Mouse (Mus musculus) limb, embryonic 14.5 days (tissue): ENCODE measurements at regions not wholly inside any gene's neighbourhood (a gene's known extent, or its start where the extent isn't known, plus 50 kb on each side); places are given as distances from the start of the nearest gene placed in this dataset.
A peak's percentile ranks its signal among the peaks of the same experiment; 100 is the strongest.

Source experiments
- ATAC-seq: fragments of 200-750 bp; cut with Nextera tagmentation; 2 replicates; pipeline ENCODE4 v1.8.0; 2017; ENCODE audit warnings: low read depth, moderate number of reproducible peaks, moderate TSS enrichment; ENCODE audit not compliant: low FRiP score
- DNase-seq: peaks from one replicate; pipeline ENCODE4 v3.0.0-alpha.2; 2015; ENCODE audit warnings: low spot score
- H3K27ac ChIP-seq: fragments of 300-500 bp; sonication (generic); replicated peaks from 2 replicates; pipeline ENCODE4 v1.5.1; 2014; ENCODE audit warnings: low read depth, mild to moderate bottlenecking, low read length, moderate library complexity, mixed read lengths
- H3K27me3 ChIP-seq: fragments of 300-500 bp; sonication (generic); 2 replicates; pipeline ENCODE4 v1.6.1; 2014; ENCODE audit warnings: low read length, mixed read lengths; ENCODE audit not compliant: control insufficient read depth, insufficient read depth
- H3K36me3 ChIP-seq: fragments of 300-500 bp; sonication (generic); 2 replicates; pipeline ENCODE4 v1.6.1; 2014; ENCODE audit warnings: mild to moderate bottlenecking, low read length, moderate library complexity, mixed read lengths; ENCODE audit not compliant: control insufficient read depth, insufficient read depth
- H3K4me1 ChIP-seq: fragments of 300-500 bp; sonication (generic); 2 replicates; pipeline ENCODE4 v1.6.1; 2014; ENCODE audit warnings: antibody characterized with exemption, low read length, mixed read lengths; ENCODE audit not compliant: control insufficient read depth, insufficient read depth
- H3K4me2 ChIP-seq: fragments of 300-500 bp; sonication (generic); replicated peaks from 2 replicates; pipeline ENCODE4 v1.6.1; 2014; ENCODE audit warnings: low read depth, mild to moderate bottlenecking, low read length, moderate library complexity; ENCODE audit not compliant: severe bottlenecking
- H3K4me3 ChIP-seq: fragments of 300-500 bp; sonication (generic); replicated peaks from 2 replicates; pipeline ENCODE4 v1.5.1; 2014; ENCODE audit warnings: low read length
- H3K9ac ChIP-seq: fragments of 300-500 bp; sonication (generic); 2 replicates; pipeline ENCODE4 v1.6.1; 2014; ENCODE audit warnings: mild to moderate bottlenecking, low read depth, low read length, moderate library complexity; ENCODE audit not compliant: severe bottlenecking
- H3K9me3 ChIP-seq: fragments of 300-500 bp; sonication (generic); 2 replicates; pipeline ENCODE4 v1.6.1; 2016; ENCODE audit warnings: low read length; ENCODE audit not compliant: control insufficient read depth
- POLR2A ChIP-seq: fragments of 200-500 bp; IDR thresholded peaks from 2 replicates; pipeline ENCODE4 v1.8.0; 2012; ENCODE audit warnings: inconsistent platforms, mild to moderate bottlenecking, moderate library complexity, borderline replicate concordance; ENCODE audit not compliant: insufficient read depth, insufficient read length; ENCODE audit errors: extremely low read depth
- WGBS: fragments of 180-500 bp; shearing (Covaris S2); extraction: QIAGEN DNeasy Blood & Tissue Kit; methylation state at CpG from one replicate; pipeline ENCODE4 v1.1.7; 2014; 5-methylcytosine and 5-hydroxymethylcytosine counted together

DNA sequence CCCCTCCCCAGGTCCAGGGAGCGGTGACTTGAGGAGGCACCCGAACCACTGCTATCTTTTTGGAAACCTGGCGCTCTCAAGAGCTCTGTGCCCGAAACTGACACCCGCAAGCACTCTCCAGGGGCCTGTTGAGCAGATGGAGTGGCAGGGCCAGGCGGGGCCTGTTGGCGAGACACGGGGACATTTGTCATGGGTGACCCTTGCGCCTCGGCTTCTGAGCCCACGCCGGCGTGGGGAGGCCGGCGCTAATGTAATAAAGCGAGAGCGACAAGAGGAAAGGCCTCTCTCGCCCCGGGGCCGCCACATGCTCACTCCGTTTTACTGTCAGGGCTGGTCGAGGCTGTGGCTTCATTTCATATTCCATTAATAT, 85.2 kb downstream of the Nr2f2 start:
- Histone ChIP-seq H3K27me3 (peaks cover 88% of the 10 kb centered on the region), H3K36me3 (no peaks in the 10 kb centered on the region), H3K4me2 (peak overlapping the region; percentile 41; the same call in 1 of the 2 replicates), H3K9me3 (no peaks in the 10 kb centered on the region), H3K9ac (no peak overlapping the region), H3K4me1 (peaks cover 8% of the 10 kb centered on the region; the same call in 1 of the 2 replicates), H3K27ac (no peak overlapping the region), H3K4me3 (peak overlapping the region; percentile 25)
- no peak for TF ChIP-seq POLR2A
- ATAC-seq: no peak
- 2% methylated on average over 22 of the region's 22 CpGs for WGBS
- DNase-seq: no peak

DNA sequence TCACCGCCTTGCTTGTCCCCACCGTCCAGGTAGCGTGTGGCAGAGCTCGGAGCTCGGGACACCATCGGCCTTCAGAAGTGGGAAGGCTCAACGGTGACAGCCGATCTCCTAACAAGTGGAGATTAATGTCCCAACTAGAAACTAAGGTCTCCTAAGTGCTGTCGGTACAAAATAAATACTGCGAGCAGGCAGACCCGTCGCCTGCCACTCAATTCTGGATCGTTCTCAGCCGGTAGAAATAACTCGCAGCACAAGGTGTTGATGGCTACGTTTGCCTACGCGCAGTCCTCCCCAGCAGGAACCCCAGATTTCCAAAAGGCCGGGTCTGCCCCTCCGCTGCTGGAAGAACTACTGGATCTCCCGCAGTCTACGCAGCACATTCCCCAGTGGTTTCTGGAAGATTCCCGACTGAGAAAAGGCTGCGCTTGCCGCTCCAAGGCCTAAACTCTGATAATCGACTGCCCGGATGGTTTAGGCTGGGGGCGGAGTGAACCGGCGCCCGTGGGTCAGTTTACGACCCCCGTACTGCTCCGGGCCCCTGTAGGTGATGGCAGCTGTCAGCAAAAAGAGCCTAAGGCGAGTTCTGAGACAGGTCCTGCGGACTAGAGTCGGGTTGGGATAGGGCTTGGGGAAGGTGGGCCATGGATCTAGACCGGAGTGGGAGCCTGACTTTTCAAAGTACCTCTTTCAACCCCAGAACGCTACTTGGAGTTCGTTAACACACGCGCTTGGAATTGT, 85.7 kb downstream of the Nr2f2 start:
- Histone ChIP-seq H3K4me2 (peak overlapping the region; percentile 41), H3K9ac (no peak overlapping the region), H3K9me3 (no peaks in the 10 kb centered on the region), H3K4me1 (peaks cover 8% of the 10 kb centered on the region; the same call in 1 of the 2 replicates), H3K27me3 (peaks cover 84% of the 10 kb centered on the region), H3K36me3 (no peaks in the 10 kb centered on the region), H3K4me3 (peak overlapping the region; percentile 25), H3K27ac (no peak overlapping the region)
- WGBS: 1% methylated on average over 42 of the region's 42 CpGs
- ATAC-seq (no peak), DNase-seq (no peak)
- TF ChIP-seq POLR2A: no peak

DNA sequence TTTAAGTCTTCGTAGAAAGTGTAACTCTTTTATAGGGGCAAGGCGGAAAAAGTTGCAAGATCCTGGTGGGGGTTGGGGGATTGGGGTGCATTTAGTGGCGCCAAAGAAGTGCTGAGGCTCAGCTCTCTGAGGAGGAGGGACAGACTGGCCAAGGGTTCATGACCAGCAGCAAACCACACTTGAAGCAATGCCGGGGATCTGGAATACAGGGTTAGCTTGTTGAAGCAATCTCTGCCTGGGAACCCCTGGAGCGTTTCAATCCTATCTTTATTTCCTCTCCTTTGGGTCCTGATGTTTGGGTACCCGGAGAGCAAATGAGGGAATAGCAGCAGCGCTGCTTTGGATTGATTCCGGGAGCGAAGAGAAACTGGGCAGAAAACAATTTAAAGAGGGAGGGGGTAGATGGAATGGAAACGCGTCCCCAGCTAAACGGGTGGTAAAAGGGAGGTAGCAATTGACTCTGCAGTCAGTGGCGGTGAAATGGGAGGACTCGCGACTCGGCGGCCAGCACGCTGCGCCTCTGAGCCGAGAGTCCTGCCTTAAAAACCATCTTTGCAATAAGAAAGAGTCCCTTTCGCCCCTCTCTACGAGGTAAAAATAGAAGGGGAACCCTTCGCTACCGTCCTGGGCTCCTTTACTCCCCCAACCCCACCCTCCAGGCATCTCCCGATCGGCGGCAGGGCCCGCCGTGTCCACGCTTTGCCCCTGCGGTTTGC, 86.5 kb downstream of the Nr2f2 start:
- H3K27me3 ChIP-seq: peaks cover 77% of the 10 kb centered on the region
- no peak overlapping the region for H3K9ac ChIP-seq
- H3K36me3 ChIP-seq: no peaks in the 10 kb centered on the region
- no peak for ATAC-seq
- no peak for TF ChIP-seq POLR2A
- H3K4me3 ChIP-seq: peak overlapping the region; percentile 25
- no peak for DNase-seq
- H3K27ac ChIP-seq: no peak overlapping the region
- no peaks in the 10 kb centered on the region for H3K9me3 ChIP-seq
- H3K4me2 ChIP-seq: peak overlapping the region; percentile 41
- 2% methylated on average over 31 of the region's 31 CpGs for WGBS
- H3K4me1 ChIP-seq: peaks cover 8% of the 10 kb centered on the region; the same call in 1 of the 2 replicates

DNA sequence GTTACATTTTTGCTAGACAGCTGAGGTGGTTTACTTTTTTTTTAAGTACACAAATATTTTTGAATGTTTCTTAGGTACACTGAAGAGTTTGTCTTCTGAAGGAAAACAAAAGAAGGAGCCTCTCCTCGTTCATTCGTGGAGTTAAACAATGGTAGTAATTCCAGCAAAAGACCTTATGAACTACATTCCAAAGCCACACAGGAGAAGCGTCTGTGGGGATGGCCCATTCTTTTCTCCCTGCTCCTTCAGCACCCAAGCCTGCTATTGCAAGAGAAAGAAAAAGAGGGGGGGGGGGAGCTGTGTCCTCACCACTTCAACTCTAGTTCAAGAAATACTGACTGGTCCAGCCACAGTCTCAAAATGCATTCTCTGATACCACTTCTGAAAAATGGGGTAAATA, 87.4 kb downstream of the Nr2f2 start:
- Histone ChIP-seq H3K4me1 (peaks cover 8% of the 10 kb centered on the region; the same call in 1 of the 2 replicates), H3K27me3 (peaks cover 67% of the 10 kb centered on the region), H3K4me3 (no peak overlapping the region), H3K27ac (no peak overlapping the region), H3K9ac (no peak overlapping the region), H3K36me3 (no peaks in the 10 kb centered on the region), H3K4me2 (no peak overlapping the region), H3K9me3 (no peaks in the 10 kb centered on the region)
- 9% methylated on average over 3 of the region's 3 CpGs for WGBS
- ATAC-seq (no peak), DNase-seq (no peak)
- TF ChIP-seq POLR2A: no peak

DNA sequence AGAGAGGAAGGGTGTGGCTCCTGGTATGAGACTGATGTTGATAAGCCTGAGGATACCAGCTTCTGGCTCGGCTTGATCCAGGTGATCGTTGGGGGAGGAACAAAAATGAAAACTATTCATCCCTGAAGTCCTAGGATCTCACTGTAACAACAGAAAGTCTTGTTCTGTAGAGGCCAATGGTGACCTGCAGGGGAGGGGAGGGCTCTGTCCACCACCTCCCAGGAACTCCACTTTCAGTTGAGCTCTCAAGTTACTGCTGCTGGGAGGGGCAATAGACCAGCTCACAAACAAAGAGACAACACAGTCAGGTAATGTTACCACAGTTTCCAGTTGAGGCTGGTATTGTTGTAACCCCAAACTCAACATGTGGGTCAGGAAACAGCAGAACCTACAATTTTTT, 90.5 kb downstream of the Nr2f2 start:
- Histone ChIP-seq H3K4me2 (no peak overlapping the region), H3K4me3 (no peak overlapping the region), H3K4me1 (peaks cover 7% of the 10 kb centered on the region; the same call in 1 of the 2 replicates), H3K27me3 (peaks cover 37% of the 10 kb centered on the region), H3K9me3 (no peaks in the 10 kb centered on the region), H3K9ac (no peak overlapping the region), H3K36me3 (no peaks in the 10 kb centered on the region), H3K27ac (no peak overlapping the region)
- WGBS: 77% methylated on average over 2 of the region's 2 CpGs
- ATAC-seq: no peak
- no peak for TF ChIP-seq POLR2A
- no peak for DNase-seq
